Mouse (Mus musculus): ENCODE measurements around the gene Shld1.

- TF ChIP-seq POLR2A (IDR thresholded peaks at IDR 0.05; ENCODE audit: borderline replicate concordance, insufficient read depth, low read length) (no peak), CTCF (IDR thresholded peaks at IDR 0.05; ENCODE audit: borderline replicate concordance, insufficient read depth, low read depth, low read length) (no peak)
These were observed 14.2 kb downstream of the Shld1 start for GRCm38 (mm10) chr2:132700921-132701320.

All from cerebellum, adult 2 months (tissue).